Mouse (Mus musculus) bone marrow, adult 2 months (tissue): Measurements from ENCODE around the gene Mast3.

ENCODE experiments used
- CTCF ChIP-seq: fragments of 200-500 bp; IDR thresholded peaks from 2 replicates; pipeline ENCODE4 v1.5.1; 2011; ENCODE audit warnings: low read length, control low read depth; ENCODE audit not compliant: control insufficient read depth, insufficient read depth
- POLR2A ChIP-seq: fragments of 200-500 bp; IDR thresholded peaks from 2 replicates; pipeline ENCODE4 v1.6.1; 2011; ENCODE audit warnings: low read depth, mild to moderate bottlenecking, control low read depth, low read length, borderline replicate concordance; ENCODE audit not compliant: control insufficient read depth

DNA sequence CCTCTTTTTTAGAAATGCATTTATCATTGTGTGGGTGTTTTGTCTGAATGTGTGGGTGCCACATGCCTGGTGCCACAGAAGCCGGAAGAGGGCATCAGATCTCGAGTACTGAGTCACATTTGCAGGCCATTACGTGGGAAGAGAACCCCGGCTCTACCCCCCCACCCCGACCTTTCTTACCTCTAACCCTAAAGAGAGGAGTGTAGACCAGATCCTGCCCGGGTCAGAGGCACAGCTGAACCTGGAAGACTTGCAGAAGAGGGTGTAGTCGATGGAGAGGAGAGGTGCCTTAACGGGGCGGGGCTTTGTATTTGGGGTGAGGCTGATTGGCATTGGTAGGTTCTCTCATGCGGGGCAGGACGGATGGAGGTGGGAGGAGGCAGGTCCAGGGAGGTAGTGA lies 60.0 kb downstream of the Mast3 start:
- TF ChIP-seq POLR2A (no peak), CTCF (no peak)
